Mouse (Mus musculus): Measurements from ENCODE around the gene Rnase13. TPM values are rescaled to one million over a fixed set of nuclear protein-coding genes. Genes with fewer than 3 reads are reported as not detected.

The Rnase13 gene
- polyA plus RNA-seq (2017; shearing (Covaris generic)), result not detected

DNA sequence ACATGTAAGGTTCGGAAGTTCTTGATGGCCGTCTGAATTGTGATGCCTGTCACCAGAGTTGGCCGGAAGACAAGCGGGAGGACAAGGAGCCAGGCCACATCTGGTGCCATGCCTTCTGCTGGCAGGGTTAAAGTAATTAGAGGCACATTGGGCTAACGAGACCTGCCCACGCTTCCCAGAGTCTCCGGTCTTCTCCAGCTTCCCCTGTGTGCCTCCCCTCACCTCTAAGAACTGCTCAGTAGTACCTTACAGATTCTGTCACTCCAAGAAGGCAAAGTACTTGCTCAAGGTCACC, at the start of gene Rnase13:
Gene Rnase13 (minus strand): TSS at position 203 of the 295 bp plus-strand sequence.

DNA sequence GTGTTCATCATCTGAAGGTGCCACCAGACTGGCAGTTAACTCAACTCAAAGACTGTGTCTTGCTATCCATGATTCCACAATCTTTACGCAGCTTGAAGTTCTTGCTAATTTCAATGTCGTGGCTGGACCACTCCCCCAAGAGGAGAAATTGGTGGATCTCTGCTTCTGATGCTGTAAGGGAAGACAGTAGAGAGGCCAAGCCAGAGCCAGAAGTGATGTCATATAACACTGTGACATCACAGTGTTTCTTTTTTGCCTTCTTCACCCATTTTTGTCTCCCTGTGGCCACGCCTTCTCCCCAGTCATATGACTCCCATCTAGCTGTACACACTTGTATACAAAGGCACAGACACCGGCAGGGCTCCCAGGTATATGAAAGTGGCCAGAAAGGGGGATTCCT, 4.4 kb downstream of the Rnase13 start, which contains the start of gene Tppp2:
Gene Tppp2 (plus strand): TSS at position 301 of the 400 bp plus-strand sequence.

DNA sequence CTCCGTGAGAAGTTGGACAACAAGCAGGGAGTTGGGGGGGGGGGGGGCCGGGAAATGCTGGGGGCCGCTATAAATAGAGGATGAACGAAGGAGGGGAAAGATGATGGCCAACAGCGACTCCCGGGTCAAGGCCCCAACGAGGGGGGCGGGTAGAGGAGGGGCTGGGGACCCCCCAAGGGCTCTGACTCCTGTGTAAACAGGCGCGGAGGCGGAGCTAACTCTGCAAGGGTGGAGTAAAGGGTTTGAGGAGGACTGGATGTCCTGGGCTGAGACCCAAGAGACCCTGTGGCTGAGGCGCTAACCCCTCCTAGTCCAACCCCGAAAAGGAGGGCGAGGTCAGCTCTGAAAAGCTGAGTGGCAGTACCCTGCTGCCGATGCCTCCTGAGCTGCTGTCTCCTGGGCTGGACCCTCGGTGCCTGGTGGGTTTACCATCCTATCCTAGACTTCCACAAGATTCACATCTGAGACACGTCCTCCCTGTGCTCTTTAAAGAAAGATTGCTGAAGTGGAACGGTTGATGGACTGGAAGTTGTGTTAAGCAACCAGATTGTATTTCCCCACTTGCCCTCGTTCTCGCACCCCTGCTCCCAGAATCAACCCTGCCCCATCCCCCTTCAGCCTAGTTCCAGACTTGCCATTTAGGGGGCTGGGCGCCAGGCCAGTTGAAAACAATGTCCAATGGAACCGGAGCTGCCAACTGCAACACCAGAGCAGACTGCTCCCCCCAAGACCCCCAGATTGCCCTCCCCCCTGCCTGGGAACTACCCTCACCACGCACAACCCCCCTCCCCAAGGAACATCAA, 8.4 kb downstream of the Rnase13 start, which contains the start of gene Ndrg2:
Gene Ndrg2 (minus strand): TSS at position 199 of the 803 bp plus-strand sequence.

DNA sequence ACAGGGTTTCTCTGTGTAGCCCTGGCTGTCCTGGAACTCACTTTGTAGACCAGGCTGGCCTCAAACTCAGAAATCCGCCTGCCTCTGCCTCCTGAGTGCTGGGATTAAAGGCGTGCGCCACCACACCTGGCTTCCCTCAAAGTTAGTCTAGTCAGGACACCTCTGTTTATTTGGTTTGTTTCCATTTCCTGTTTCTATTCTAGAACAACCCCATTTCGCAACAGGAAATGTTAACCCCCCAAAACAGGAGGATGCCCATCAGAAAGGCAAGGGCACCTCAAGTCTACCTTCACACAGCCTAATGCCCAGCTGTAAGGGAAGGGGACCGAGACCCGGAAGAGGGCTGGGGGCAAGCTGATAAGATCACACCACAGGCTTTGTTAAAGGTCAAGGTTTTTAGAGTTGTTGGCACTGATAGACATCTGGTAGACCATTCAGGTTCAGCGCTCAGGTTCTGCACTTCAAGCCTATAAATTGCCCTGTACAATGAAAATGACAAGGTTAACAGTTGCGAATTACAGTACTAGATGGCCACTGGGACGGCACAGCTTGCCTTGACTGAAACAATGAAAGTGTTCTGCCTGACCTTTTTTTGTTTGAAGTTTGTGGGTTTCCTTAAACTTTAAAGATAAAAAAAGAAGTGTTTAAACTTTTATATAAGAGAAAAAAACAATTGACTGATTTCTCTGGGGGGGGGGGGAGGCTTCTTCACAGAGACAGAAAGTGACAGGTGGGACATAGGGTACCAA, 30.2 kb downstream of the Rnase13 start, which contains the start of gene Slc39a2:
Gene Slc39a2 (plus strand): TSS at position 699 of the 749 bp plus-strand sequence.

DNA sequence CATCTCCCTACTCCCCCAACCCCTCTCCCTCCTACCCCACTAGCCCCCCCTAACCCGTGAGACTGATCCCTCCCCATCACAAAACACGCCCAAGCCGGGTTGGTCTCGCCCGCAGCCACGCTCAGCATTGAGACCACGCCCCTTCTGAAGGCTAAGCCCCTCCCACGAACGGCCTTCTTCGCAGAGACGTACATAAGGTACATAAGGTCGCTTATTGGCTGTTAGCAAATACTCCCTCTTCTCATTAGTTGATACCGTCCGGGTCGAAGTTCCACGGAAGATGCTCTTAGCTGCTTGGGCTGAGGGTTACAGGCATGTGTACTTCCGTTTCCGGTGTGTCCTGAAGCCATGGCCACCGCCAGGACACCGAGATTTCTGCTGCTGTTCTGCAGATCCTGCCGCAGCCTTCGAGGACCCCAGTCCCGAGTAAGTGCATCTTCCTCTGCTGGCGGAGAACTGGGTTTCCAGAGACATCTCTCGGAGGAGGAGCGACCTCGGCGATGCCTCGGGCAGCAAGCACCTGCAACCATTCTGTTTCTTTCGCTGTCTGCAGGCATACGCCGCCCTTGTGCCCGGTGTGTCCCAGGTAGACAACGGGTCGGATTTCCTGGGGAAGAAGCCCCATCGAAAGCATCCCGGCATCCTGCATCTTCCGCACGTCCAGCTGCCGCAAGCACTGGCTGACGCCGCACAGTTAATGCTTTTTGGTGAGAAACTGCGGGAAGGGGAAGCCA, 37.8 kb downstream of the Rnase13 start, which contains the start of gene Mettl17:
Gene Mettl17 (plus strand): TSS at position 245 of the 734 bp plus-strand sequence.

Other genes with a start within 250 kb of the Rnase13 start
- gene Gm17079, start 227.3 kb downstream of the Rnase13 start, polyA plus RNA-seq (2017; shearing (Covaris generic)), result not detected
- not detected for gene Gm5800, start 205.6 kb downstream of the Rnase13 start, polyA plus RNA-seq (2017; shearing (Covaris generic))
- not detected for gene Ang4, start 149.2 kb downstream of the Rnase13 start, polyA plus RNA-seq (2017; shearing (Covaris generic))
- not detected for gene AY358078, start 122.7 kb downstream of the Rnase13 start, polyA plus RNA-seq (2017; shearing (Covaris generic))
- not detected for gene Ear6, start 69.1 kb downstream of the Rnase13 start, polyA plus RNA-seq (2017; shearing (Covaris generic))
- 50.9 TPM for gene Mettl17, start 37.9 kb downstream of the Rnase13 start, polyA plus RNA-seq (2017; shearing (Covaris generic))
- gene Slc39a2, start 29.9 kb downstream of the Rnase13 start, polyA plus RNA-seq (2017; shearing (Covaris generic)), result 0.29 TPM
- gene Ndrg2, start 8.6 kb downstream of the Rnase13 start, polyA plus RNA-seq (2017; shearing (Covaris generic)), result 29.5 TPM
- gene Tppp2, start 4.3 kb downstream of the Rnase13 start, polyA plus RNA-seq (2017; shearing (Covaris generic)), result not detected
- gene Arhgef40, start 61.9 kb upstream of the Rnase13 start, polyA plus RNA-seq (2017; shearing (Covaris generic)), result 0.21 TPM
- not detected for gene Tmem253, start 92.9 kb upstream of the Rnase13 start, polyA plus RNA-seq (2017; shearing (Covaris generic))
- 16.4 TPM for gene Zfp219, start 98.0 kb upstream of the Rnase13 start, polyA plus RNA-seq (2017; shearing (Covaris generic))
- not detected for gene Olfr221, start 119.7 kb upstream of the Rnase13 start, polyA plus RNA-seq (2017; shearing (Covaris generic))
- gene Hnrnpc, start 181.3 kb upstream of the Rnase13 start, polyA plus RNA-seq (2017; shearing (Covaris generic)), result 468 TPM
- gene Rpgrip1, start 187.9 kb upstream of the Rnase13 start, polyA plus RNA-seq (2017; shearing (Covaris generic)), result 5.3 TPM